16 mouse cellular contexts compared by ENCODE assay signal in the genomic region with DNA sequence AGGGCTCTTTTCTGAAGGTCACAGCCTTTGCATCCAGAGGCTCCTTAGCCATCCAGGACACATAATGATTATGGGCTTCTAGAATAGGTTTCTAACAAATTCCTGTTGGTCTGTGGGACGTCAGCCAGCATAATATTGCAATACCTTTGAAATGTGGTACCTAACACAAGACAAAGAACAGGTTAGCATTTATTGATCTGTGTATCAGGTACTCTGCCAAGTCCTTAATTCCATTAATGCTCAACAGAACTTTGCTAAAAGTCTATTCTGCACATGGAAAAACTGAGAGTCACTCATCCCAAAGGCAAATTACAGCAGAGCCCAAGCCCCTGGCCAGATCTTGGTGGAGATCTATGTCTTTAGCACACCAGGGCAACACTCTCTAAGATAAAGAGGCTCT.
"Had no signal": no experiment of that assay in that cellular context is flagged by ENCODE, and none has a peak within 500 bp of the region (broad histone marks: within the 10 kb centered on the region; RNA-seq: fewer than 3 reads in every experiment).

No protein-coding gene starts in this region.

- H3K4me3 ChIP-seq: neural tube, embryonic 13.5 days; neural tube, embryonic 15.5 days; stomach, embryonic 15.5 days had no signal

- H3K9me3 ChIP-seq: neural tube, embryonic 13.5 days; neural tube, embryonic 15.5 days; stomach, embryonic 15.5 days had no signal

- H3K27me3 ChIP-seq: neural tube, embryonic 13.5 days; neural tube, embryonic 15.5 days; stomach, embryonic 15.5 days had no signal

- H3K4me2 ChIP-seq: neural tube, embryonic 13.5 days; neural tube, embryonic 15.5 days; stomach, embryonic 15.5 days had no signal

- H3K36me3 ChIP-seq: neural tube, embryonic 13.5 days; neural tube, embryonic 15.5 days; stomach, embryonic 15.5 days had no signal

- H3K27ac ChIP-seq: neural tube, embryonic 13.5 days; neural tube, embryonic 15.5 days; stomach, embryonic 15.5 days; stomach, postnatal 0 days had no signal

- H3K9ac ChIP-seq: neural tube, embryonic 13.5 days; neural tube, embryonic 15.5 days; stomach, embryonic 15.5 days had no signal

- H3K4me1 ChIP-seq: neural tube, embryonic 13.5 days; stomach, embryonic 15.5 days had no signal

- DNase-seq: retina, postnatal 1 day; right cerebral cortex, adult 18-20 months; right cerebral cortex, postnatal 14 days; right cerebral cortex, postnatal 25 days; right cerebral cortex, postnatal 4 days; spleen, adult 18-20 months; thymus, adult 18-20 months; thymus, adult 2 months; thymus, postnatal 14 days; thymus, postnatal 25 days; thymus, postnatal 36 days; thymus, postnatal 4 days had no signal
